Mouse (Mus musculus) CH12.LX (cell line): ENCODE measurements at regions not wholly inside any gene's neighbourhood (a gene's known extent, or its start where the extent isn't known, plus 50 kb on each side); places are given as distances from the start of the nearest gene placed in this dataset.
A peak's percentile ranks its signal among the peaks of the same experiment; 100 is the strongest.

Source experiments
- DNase-seq: peaks from one replicate; pipeline ENCODE4 v3.0.0-alpha.2; 2013; ENCODE audit errors: extremely low read depth
- H3K27ac ChIP-seq: 2 replicates; pipeline ENCODE4 v1.5.1; 2012; ENCODE audit warnings: low read depth, mild to moderate bottlenecking, control low read depth, moderate library complexity; ENCODE audit not compliant: insufficient read depth
- H3K27me3 ChIP-seq: replicated peaks from 2 replicates; pipeline ENCODE3; 2012; ENCODE audit warnings: inconsistent platforms
- H3K36me3 ChIP-seq, 2 experiments: replicated peaks in 1 of 2; 2 replicates each; pipeline versions ENCODE3 to v1.6.1; 2012; ENCODE audit warnings: inconsistent platforms in 1 of 2, low read length in 1 of 2, mild to moderate bottlenecking in 1 of 2, mixed read lengths in 1 of 2, moderate library complexity in 1 of 2; ENCODE audit not compliant: control insufficient read depth in 1 of 2, insufficient read depth in 1 of 2
- H3K4me1 ChIP-seq, 2 experiments: 2 replicates each; pipeline ENCODE4 v1.6.1; 2012; ENCODE audit warnings: inconsistent platforms in 1 of 2, moderate library complexity in 1 of 2; ENCODE audit not compliant: insufficient read depth in 2 of 2, control insufficient read depth in 1 of 2
- H3K4me2 ChIP-seq: 2 replicates; pipeline ENCODE4 v1.6.1; 2012; ENCODE audit warnings: low read depth, mild to moderate bottlenecking, control low read depth; ENCODE audit not compliant: poor library complexity, insufficient read depth, severe bottlenecking
- H3K4me3 ChIP-seq, 3 experiments: fragments of 150-350 bp in 1 of 3; sonication (generic) in 1 of 3; replicated peaks in 1 of 3; 2 replicates each; pipeline versions ENCODE3 to v1.5.1; 2011 to 2012; ENCODE audit warnings: low read depth in 2 of 3, low read length in 2 of 3, mild to moderate bottlenecking in 2 of 3, moderate library complexity in 2 of 3, control low read depth in 1 of 3, improper control_type of control experiment in 1 of 3, inconsistent platforms in 1 of 3, mixed read lengths in 1 of 3; ENCODE audit not compliant: poor library complexity in 1 of 3
- H3K79me2 ChIP-seq: replicated peaks from 2 replicates; pipeline ENCODE4 v1.6.1; 2012; ENCODE audit warnings: mild to moderate bottlenecking, moderate library complexity; ENCODE audit not compliant: control insufficient read depth, poor library complexity, insufficient read depth, severe bottlenecking; ENCODE audit errors: extremely low read depth
- H3K9ac ChIP-seq: 2 replicates; pipeline ENCODE4 v1.6.1; 2012; ENCODE audit warnings: low read depth, mild to moderate bottlenecking, control low read depth, moderate library complexity; ENCODE audit not compliant: insufficient read depth
- H3K9me3 ChIP-seq: replicated peaks from 2 replicates; pipeline ENCODE3; 2012; ENCODE audit warnings: low read length, inconsistent platforms, mixed read lengths
- BHLHE40 ChIP-seq: IDR thresholded peaks from 2 replicates; pipeline ENCODE4 v1.6.1; 2011; ENCODE audit warnings: mild to moderate bottlenecking, low read depth, low read length, improper control_type of control experiment
- CHD1 ChIP-seq: IDR thresholded peaks from 2 replicates; pipeline ENCODE4 v1.6.1; 2012; ENCODE audit warnings: low read depth, low read length, improper control_type of control experiment, inconsistent platforms
- EP300 ChIP-seq: IDR thresholded peaks from 2 replicates; pipeline ENCODE4 v1.6.1; 2011; ENCODE audit warnings: low read length, improper control_type of control experiment
- ETS1 ChIP-seq: conservative IDR thresholded peaks from 2 replicates; pipeline ENCODE4 v1.6.1; 2012; ENCODE audit warnings: low read depth, mild to moderate bottlenecking, inconsistent platforms, low read length, improper control_type of control experiment, moderate library complexity
- GABPA ChIP-seq: IDR thresholded peaks from 2 replicates; pipeline ENCODE4 v1.6.1; 2012; ENCODE audit warnings: low read depth, low read length, improper control_type of control experiment, inconsistent platforms; ENCODE audit not compliant: insufficient replicate concordance
- IRF4 ChIP-seq: IDR thresholded peaks from 2 replicates; pipeline ENCODE4 v1.6.1; 2014; ENCODE audit warnings: low read depth, mild to moderate bottlenecking, inconsistent platforms, low read length, improper control_type of control experiment
- KAT2A ChIP-seq: IDR thresholded peaks from 2 replicates; pipeline ENCODE4 v1.6.1; 2012; ENCODE audit warnings: low read length, improper control_type of control experiment, inconsistent platforms; ENCODE audit not compliant: insufficient replicate concordance
- MAZ ChIP-seq: IDR thresholded peaks from 2 replicates; pipeline ENCODE4 v1.6.1; 2012; ENCODE audit warnings: low read depth, mild to moderate bottlenecking, inconsistent platforms, low read length, improper control_type of control experiment, moderate library complexity
- MEF2A ChIP-seq: IDR thresholded peaks from 2 replicates; pipeline ENCODE4 v1.6.1; 2014; ENCODE audit warnings: low read depth, mild to moderate bottlenecking, inconsistent platforms, low read length, improper control_type of control experiment, borderline replicate concordance
- MYC ChIP-seq: IDR thresholded peaks from 2 replicates; pipeline ENCODE4 v1.6.1; 2011; ENCODE audit warnings: low read depth, mild to moderate bottlenecking, improper control_type of control experiment, low read length
- SIN3A ChIP-seq: IDR thresholded peaks from 2 replicates; pipeline ENCODE4 v1.6.1; 2012; ENCODE audit warnings: low read length, improper control_type of control experiment, inconsistent platforms
- TBP ChIP-seq: conservative IDR thresholded peaks from 2 replicates; pipeline ENCODE4 v1.6.1; 2011; ENCODE audit warnings: low read depth, low read length, improper control_type of control experiment
- TCF12 ChIP-seq: IDR thresholded peaks from 2 replicates; pipeline ENCODE4 v1.6.1; 2014; ENCODE audit warnings: low read depth, mild to moderate bottlenecking, inconsistent platforms, low read length, improper control_type of control experiment
- USF1 ChIP-seq: IDR thresholded peaks from 2 replicates; pipeline ENCODE4 v1.6.1; 2014; ENCODE audit warnings: low read depth, mild to moderate bottlenecking, inconsistent platforms, low read length, improper control_type of control experiment
- USF2 ChIP-seq: conservative IDR thresholded peaks from 2 replicates; pipeline ENCODE4 v1.6.1; 2011; ENCODE audit warnings: low read depth, low read length, improper control_type of control experiment
- ZMIZ1 ChIP-seq: IDR thresholded peaks from 2 replicates; pipeline ENCODE4 v1.6.1; 2012; ENCODE audit warnings: low read depth, mild to moderate bottlenecking, inconsistent platforms, low read length, improper control_type of control experiment
- dilution Hi-C: fragments of 300-500 bp; cut with MboI; formaldehyde crosslinking; loops from 2 replicates; pipeline ENCODE4 v1.14.3; 2020; ENCODE audit warnings: low sequenced_read_pairs; ENCODE audit not compliant: extremely low pct_unique_long_range_greater_than_20kb, extremely low pct_ligation_motif_present
- in situ Hi-C: fragments of 300-500 bp; cut with MboI; formaldehyde crosslinking; loops from 3 replicates; pipeline ENCODE4 v1.14.3; 2019; ENCODE audit warnings: low sequenced_read_pairs, low pct_ligation_motif_present, low pct_unique_long_range_greater_than_20kb, mixed read lengths

GRCm38 (mm10) chr4:125431648-125432047 is 58.9 kb upstream of the Grik3 start:
- H3K27ac ChIP-seq: no peak overlapping the region; the same call in 1 of the 2 replicates
- peaks cover 35 to 62% of the 10 kb centered on the region in 2 experiments for H3K4me1 ChIP-seq
- no peak overlapping the region for H3K9ac ChIP-seq
- H3K4me3 ChIP-seq: no peak overlapping the region
- TF ChIP-seq GABPA (no peak), EP300 (peak; percentile 46; the same call in 1 of the 2 replicates), BHLHE40 (0 out of 2 replicates have a peak, but pooled peaks have one; percentile 42), MYC (no peak), MAZ (peak; percentile 42; the same call in 1 of the 2 replicates), MEF2A (peak; percentile 68; the same call in 1 of the 2 replicates), TCF12 (peak; percentile 15; the same call in 1 of the 2 replicates), ETS1 (peak; percentile 35; the same call in 1 of the 2 replicates), IRF4 (peak; percentile 50; the same call in 1 of the 2 replicates)
- in situ Hi-C loops (no loop called here), dilution Hi-C loops (no loop called here)
- no peaks in the 10 kb centered on the region for H3K27me3 ChIP-seq
- H3K9me3 ChIP-seq: peaks cover 2% of the 10 kb centered on the region
- H3K4me2 ChIP-seq: peak overlapping the region; percentile 42; the same call in 1 of the 2 replicates
- DNase-seq: peak; percentile 69
- H3K36me3 ChIP-seq: no peaks in the 10 kb centered on the region
- no peaks in the 10 kb centered on the region for H3K79me2 ChIP-seq

- in situ Hi-C loops: no loop called here
- no peaks in the 10 kb centered on the region for H3K79me2 ChIP-seq
- peak overlapping the region; percentile 42 for H3K4me2 ChIP-seq
- H3K9me3 ChIP-seq: peaks cover 2% of the 10 kb centered on the region
- H3K4me1 ChIP-seq: peaks cover 32 to 58% of the 10 kb centered on the region in 2 experiments
- peak overlapping the region in 1 of 3 experiments; percentile 10 for H3K4me3 ChIP-seq
- no peak overlapping the region for H3K27ac ChIP-seq
- dilution Hi-C loops: no loop called here
- TF ChIP-seq KAT2A (0 out of 2 replicates have a peak, but pooled peaks have one; percentile 24), MEF2A (peak; percentile 89), TCF12 (peak; percentile 64; the same call in 1 of the 2 replicates), TBP (no peak), BHLHE40 (peak; percentile 34; the same call in 1 of the 2 replicates), USF2 (no peak), IRF4 (peak; percentile 52), SIN3A (no peak), USF1 (no peak), EP300 (peak; percentile 58), ZMIZ1 (0 out of 2 replicates have a peak, but pooled peaks have one; percentile 34), MAZ (peak; percentile 69), CHD1 (peak; percentile 85), ETS1 (peak; percentile 57)
- H3K27me3 ChIP-seq: no peaks in the 10 kb centered on the region
- H3K36me3 ChIP-seq: no peaks in the 10 kb centered on the region
- no peak for DNase-seq
- H3K9ac ChIP-seq: no peak overlapping the region
Observed at GRCm38 (mm10) chr4:125430845-125431244, 59.7 kb upstream of the Grik3 start.
